ENCODE assay signal across 21 mouse cellular contexts in the genomic region with DNA sequence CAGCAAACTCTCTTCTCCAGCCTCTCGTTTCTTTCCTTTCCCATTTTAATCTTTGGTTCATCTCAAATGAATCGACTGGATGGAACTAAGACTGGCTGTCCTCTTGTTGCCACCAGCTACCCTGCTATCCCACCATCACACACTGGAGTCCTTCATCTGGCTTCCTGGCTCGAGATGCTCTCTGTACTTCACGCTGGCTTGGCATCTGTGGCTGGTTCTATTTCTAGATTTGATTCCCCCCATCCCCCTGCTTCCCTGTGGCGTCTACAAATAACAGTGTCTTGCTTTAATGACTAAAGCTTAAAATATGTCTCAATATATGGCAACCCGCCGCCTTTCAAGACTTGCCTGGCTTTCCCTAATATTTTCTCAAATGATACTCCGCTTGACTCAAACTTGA. TPM values are rescaled to one million over a fixed set of nuclear protein-coding genes. Genes with fewer than 3 reads are reported as not detected.
DNase-seq lines count a peak whose midpoint lies in the region; ATAC-seq lines count a peak whose summit lies in the region.
"Had no signal": no experiment of that assay in that cellular context is flagged by ENCODE, and none has a peak within 500 bp of the region (broad histone marks: within the 10 kb centered on the region; RNA-seq: fewer than 3 reads in every experiment).

No protein-coding gene starts in this region.

- WGBS in forebrain, embryonic 12.5 days: 85% methylated on average over 8 of the region's 8 CpGs

- no peaks in the 10 kb centered on the region for H3K36me3 ChIP-seq in forebrain, embryonic 12.5 days (replicated peaks)
- H3K36me3 ChIP-seq: embryonic facial prominence, embryonic 13.5 days; liver, embryonic 13.5 days; midbrain, embryonic 15.5 days had no signal

- peaks cover 3% of the 10 kb centered on the region; the same call in 1 of the 2 replicates for H3K9me3 ChIP-seq in forebrain, embryonic 12.5 days
- H3K9me3 ChIP-seq: liver, embryonic 13.5 days; midbrain, embryonic 15.5 days had no signal

- H3K9ac ChIP-seq in forebrain, embryonic 12.5 days: no peak overlapping the region
- H3K9ac ChIP-seq: embryonic facial prominence, embryonic 13.5 days; liver, embryonic 13.5 days; midbrain, embryonic 15.5 days had no signal

- H3K4me2 ChIP-seq in forebrain, embryonic 12.5 days: no peak overlapping the region
- H3K4me2 ChIP-seq: embryonic facial prominence, embryonic 13.5 days; liver, embryonic 13.5 days; midbrain, embryonic 15.5 days had no signal

- H3K27ac ChIP-seq in forebrain, embryonic 12.5 days: no peak overlapping the region
- H3K27ac ChIP-seq: embryonic facial prominence, embryonic 13.5 days; layer of hippocampus, adult 2 months; liver, embryonic 13.5 days; midbrain, embryonic 15.5 days had no signal

- no peak overlapping the region for H3K4me3 ChIP-seq in forebrain, embryonic 12.5 days (replicated peaks)
- H3K4me3 ChIP-seq: embryonic facial prominence, embryonic 13.5 days; layer of hippocampus, adult 2 months; liver, embryonic 13.5 days; midbrain, embryonic 15.5 days had no signal

- intact Hi-C loops in left cerebral cortex, postnatal 25 days (cut with DNase I): no loop called here

- H3K4me1 ChIP-seq in forebrain, embryonic 12.5 days: peaks cover 6% of the 10 kb centered on the region
- H3K4me1 ChIP-seq: embryonic facial prominence, embryonic 13.5 days had no signal

- peak; percentile 9 to 23 for DNase-seq in frontal cortex, postnatal 36 days (ENCODE audit: low spot score in 2 of 2)
- DNase-seq in frontal cortex, postnatal 10 days (ENCODE audit: low spot score in 2 of 2): no peak
- peak; percentile 23 to 38 for DNase-seq in left cerebral cortex, postnatal 25 days (ENCODE audit: low spot score in 2 of 2)
- no peak for DNase-seq in left cerebral cortex, adult 8-10 months (ENCODE audit: low spot score in 2 of 2)
- DNase-seq in cerebellum, adult 11-12 months: peak; percentile 80
- peak; percentile 66 to 73 for DNase-seq in cerebellum, postnatal 36 days
- DNase-seq in thymus, adult 18-20 months: no peak
- DNase-seq: heart, postnatal 36 days; kidney, adult 9 months; liver, embryonic 13.5 days; right cerebral cortex, postnatal 4 days had no signal

- H3K27me3 ChIP-seq in forebrain, embryonic 12.5 days: no peaks in the 10 kb centered on the region
- H3K27me3 ChIP-seq: embryonic facial prominence, embryonic 13.5 days; midbrain, embryonic 15.5 days had no signal

- ATAC-seq in forebrain, embryonic 12.5 days (ENCODE audit: low FRiP score): no peak
- ATAC-seq: midbrain, embryonic 15.5 days had no signal

RNA-seq across cellular contexts. Expression of gene Rnf216, which starts 15.0 kb away (rescaled TPM):
- total RNA-seq in left cerebral cortex, postnatal 25 days (2021): 10 to 100 TPM; 42.6 to 42.8 TPM
- 10 to 100 TPM; 42.4 to 47.3 (median 45.2) TPM for total RNA-seq in left cerebral cortex, adult 8-10 months (2022)
- polyA plus RNA-seq in forebrain, embryonic 12.5 days (2016; fragmentation: Nextera tagmentation; extraction: Ambion mirVana): 52.3 and 54.8 TPM in 2 replicates

RNA-seq across cellular contexts. Expression of gene Olfr718-ps1, which starts 19.5 kb away (rescaled TPM):
- total RNA-seq in left cerebral cortex, postnatal 25 days (2021): under 1 TPM; 0.09 to 0.14 TPM
- under 1 TPM; 0.07 to 0.21 (median 0.14) TPM for total RNA-seq in left cerebral cortex, adult 8-10 months (2022)
- 0.05 TPM in 1 of 2 replicates, not detected in the other for polyA plus RNA-seq in forebrain, embryonic 12.5 days (2016; fragmentation: Nextera tagmentation; extraction: Ambion mirVana)
- total RNA-seq: heart, adult 18-20 months; heart, postnatal 36 days; megakaryocyte progenitor cell, adult 5-6 weeks had no signal
- polyA plus RNA-seq: brain, embryonic 14.5 days; cortical plate, adult 2 months; limb, embryonic 11.5 days; liver, embryonic 13.5 days; lung, embryonic 16.5 days had no signal

RNA-seq across cellular contexts. Expression of gene Rbak, which starts 52.7 kb away (rescaled TPM):
- 10 to 100 TPM; 11.9 to 13.6 TPM for total RNA-seq in left cerebral cortex, postnatal 25 days (2021)
- total RNA-seq in left cerebral cortex, adult 8-10 months (2022): 10 to 100 TPM; 12.0 to 15.0 (median 13.5) TPM
- 17.5 and 17.9 TPM in 2 replicates for polyA plus RNA-seq in forebrain, embryonic 12.5 days (2016; fragmentation: Nextera tagmentation; extraction: Ambion mirVana)

RNA-seq across cellular contexts. Expression of gene Spdye4b, which starts 53.0 kb away (rescaled TPM):
- not detected for total RNA-seq in left cerebral cortex, postnatal 25 days (2021)
- not detected for total RNA-seq in left cerebral cortex, adult 8-10 months (2022)
- not detected in 2 replicates for polyA plus RNA-seq in forebrain, embryonic 12.5 days (2016; fragmentation: Nextera tagmentation; extraction: Ambion mirVana)
- total RNA-seq: heart, adult 18-20 months; heart, postnatal 36 days; layer of hippocampus, adult 2 months; megakaryocyte progenitor cell, adult 5-6 weeks had no signal
- polyA plus RNA-seq: brain, embryonic 14.5 days; cortical plate, adult 2 months; embryonic facial prominence, embryonic 13.5 days; limb, embryonic 11.5 days; liver, embryonic 13.5 days; midbrain, embryonic 15.5 days had no signal

Comparison
In these comparisons a context has a peak if more than half of its experiments do, and no peak if none do; other contexts are left out.
1. DNase-seq: peak in frontal cortex, postnatal 36 days (2 of 2), left cerebral cortex, postnatal 25 days (2 of 2), cerebellum, adult 11-12 months (single experiment) and cerebellum, postnatal 36 days (2 of 2); none in frontal cortex, postnatal 10 days (0 of 2), left cerebral cortex, adult 8-10 months (0 of 2) and thymus, adult 18-20 months (0 of 2).